Mouse (Mus musculus): ENCODE results near the gene Bbs2.

DNA sequence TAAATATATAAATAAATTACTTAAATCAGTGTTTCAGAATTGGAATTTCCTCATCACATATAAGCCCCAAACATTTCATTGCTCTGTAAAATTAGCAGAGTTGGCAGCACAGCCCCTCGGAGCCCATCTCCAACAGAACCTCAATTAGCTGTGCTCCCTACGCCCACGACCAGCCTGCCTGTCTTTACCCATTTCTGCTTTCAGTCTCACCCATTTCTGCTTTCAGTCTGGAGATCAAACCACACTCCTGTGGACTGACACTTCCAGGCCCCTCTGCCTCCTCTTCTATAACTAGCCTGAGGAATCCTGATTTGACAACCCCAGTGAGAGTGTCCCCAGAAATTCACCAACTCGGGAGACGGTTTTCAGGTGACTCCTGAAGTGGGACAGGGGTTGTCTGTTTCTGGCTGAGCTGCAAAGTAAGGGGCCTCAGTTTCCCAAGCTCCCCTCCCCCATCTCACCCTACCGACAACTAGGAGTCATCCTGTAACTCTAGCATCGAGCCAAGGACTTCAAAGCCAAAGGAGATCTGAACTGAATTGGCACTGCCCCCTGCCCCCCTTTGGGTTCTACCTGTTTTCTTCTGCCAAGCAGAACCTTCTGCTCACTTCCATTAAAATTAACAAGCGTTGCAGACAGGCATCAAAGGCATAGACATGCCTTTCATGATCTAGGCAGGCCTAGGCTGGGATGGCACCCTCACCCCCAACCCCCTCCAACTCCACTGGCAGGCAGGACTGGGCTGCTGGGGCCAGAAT is 24.2 kb upstream of the Bbs2 start:
- TF ChIP-seq CTCF (IDR thresholded peaks at IDR 0.05; ENCODE audit: control insufficient read depth, insufficient read depth, low read length) (no peak), POLR2A (IDR thresholded peaks at IDR 0.05; ENCODE audit: borderline replicate concordance, control insufficient read depth, low read depth, low read length) (no peak)
